Mouse (Mus musculus): Measurements from ENCODE around the gene Gm20431.
"Not testable (repeated sequence)": the region's sequence is repeated elsewhere in the genome, so short reads cannot be mapped to it uniquely, and the experiment has no call there.

The Gm20431 gene

GRCm38 (mm10) chr2:167631591-167632448 is 29.5 kb downstream of the Gm20431 start, which contains the start of gene Ube2v1:
Ube2v1 (minus strand) TSS chr2:167632095.
- peak; percentile 97 for DNase-seq (ENCODE audit: low spot score in 2 of 2)

GRCm38 (mm10) chr2:167631181-167631590 is 30.1 kb downstream of the Gm20431 start:
- DNase-seq (ENCODE audit: low spot score in 2 of 2): peak; percentile 33 to 35

- no peak for DNase-seq (ENCODE audit: low spot score in 2 of 2)
Observed at GRCm38 (mm10) chr2:167630421-167630820, 30.9 kb downstream of the Gm20431 start.

GRCm38 (mm10) chr2:167629665-167630209 is 31.6 kb downstream of the Gm20431 start:
- DNase-seq (ENCODE audit: low spot score in 2 of 2): no peak

GRCm38 (mm10) chr2:167628872-167629271 is 32.4 kb downstream of the Gm20431 start:
- DNase-seq (ENCODE audit: low spot score in 2 of 2): no peak

GRCm38 (mm10) chr2:167627019-167627418 is 34.3 kb downstream of the Gm20431 start:
- DNase-seq (ENCODE audit: low spot score in 2 of 2): no peak

GRCm38 (mm10) chr2:167625670-167626069 is 35.6 kb downstream of the Gm20431 start:
- no peak for DNase-seq (ENCODE audit: low spot score in 2 of 2)

GRCm38 (mm10) chr2:167624368-167625075 is 36.8 kb downstream of the Gm20431 start:
- DNase-seq (ENCODE audit: low spot score in 2 of 2): no peak

- DNase-seq (ENCODE audit: low spot score in 2 of 2): no peak
Observed at GRCm38 (mm10) chr2:167622965-167623364, 38.3 kb downstream of the Gm20431 start.

- DNase-seq (ENCODE audit: low spot score in 2 of 2): no peak
Observed at GRCm38 (mm10) chr2:167622352-167622751, 38.9 kb downstream of the Gm20431 start.

GRCm38 (mm10) chr2:167621255-167622087 is 39.8 kb downstream of the Gm20431 start:
- no peak for DNase-seq (ENCODE audit: low spot score in 2 of 2)

GRCm38 (mm10) chr2:167617472-167617871 is 43.8 kb downstream of the Gm20431 start:
- DNase-seq (ENCODE audit: low spot score in 2 of 2): no peak

- DNase-seq (ENCODE audit: low spot score in 2 of 2): no peak
Observed at GRCm38 (mm10) chr2:167617034-167617433, 44.3 kb downstream of the Gm20431 start.

GRCm38 (mm10) chr2:167613335-167613734 is 48.0 kb downstream of the Gm20431 start:
- not testable (repeated sequence) for DNase-seq (ENCODE audit: low spot score in 2 of 2)

- DNase-seq (ENCODE audit: low spot score in 2 of 2): no peak
Observed at GRCm38 (mm10) chr2:167612122-167612521, 49.2 kb downstream of the Gm20431 start.

- no peak for DNase-seq (ENCODE audit: low spot score in 2 of 2)
Observed at GRCm38 (mm10) chr2:167611287-167611686, 50.0 kb downstream of the Gm20431 start.

GRCm38 (mm10) chr2:167606745-167607123 is 54.6 kb downstream of the Gm20431 start:
- no peak for DNase-seq (ENCODE audit: low spot score in 2 of 2)

- no peak for DNase-seq (ENCODE audit: low spot score in 2 of 2)
Observed at GRCm38 (mm10) chr2:167605817-167606744, 55.2 kb downstream of the Gm20431 start.

- peak; percentile 89 to 91 for DNase-seq (ENCODE audit: low spot score in 2 of 2)
Observed at GRCm38 (mm10) chr2:167605178-167605794, 56.0 kb downstream of the Gm20431 start.

GRCm38 (mm10) chr2:167602978-167603377 is 58.3 kb downstream of the Gm20431 start:
- DNase-seq (ENCODE audit: low spot score in 2 of 2): no peak

Data from frontal cortex, postnatal 36 days (tissue).